Mouse (Mus musculus): ENCODE data around the gene Nup210. TPM values are rescaled to one million over a fixed set of nuclear protein-coding genes. Genes with fewer than 3 reads are reported as not detected.

Nup210 gene
- 24.0 and 68.7 TPM in 2 replicates for polyA plus RNA-seq (2012)

DNA sequence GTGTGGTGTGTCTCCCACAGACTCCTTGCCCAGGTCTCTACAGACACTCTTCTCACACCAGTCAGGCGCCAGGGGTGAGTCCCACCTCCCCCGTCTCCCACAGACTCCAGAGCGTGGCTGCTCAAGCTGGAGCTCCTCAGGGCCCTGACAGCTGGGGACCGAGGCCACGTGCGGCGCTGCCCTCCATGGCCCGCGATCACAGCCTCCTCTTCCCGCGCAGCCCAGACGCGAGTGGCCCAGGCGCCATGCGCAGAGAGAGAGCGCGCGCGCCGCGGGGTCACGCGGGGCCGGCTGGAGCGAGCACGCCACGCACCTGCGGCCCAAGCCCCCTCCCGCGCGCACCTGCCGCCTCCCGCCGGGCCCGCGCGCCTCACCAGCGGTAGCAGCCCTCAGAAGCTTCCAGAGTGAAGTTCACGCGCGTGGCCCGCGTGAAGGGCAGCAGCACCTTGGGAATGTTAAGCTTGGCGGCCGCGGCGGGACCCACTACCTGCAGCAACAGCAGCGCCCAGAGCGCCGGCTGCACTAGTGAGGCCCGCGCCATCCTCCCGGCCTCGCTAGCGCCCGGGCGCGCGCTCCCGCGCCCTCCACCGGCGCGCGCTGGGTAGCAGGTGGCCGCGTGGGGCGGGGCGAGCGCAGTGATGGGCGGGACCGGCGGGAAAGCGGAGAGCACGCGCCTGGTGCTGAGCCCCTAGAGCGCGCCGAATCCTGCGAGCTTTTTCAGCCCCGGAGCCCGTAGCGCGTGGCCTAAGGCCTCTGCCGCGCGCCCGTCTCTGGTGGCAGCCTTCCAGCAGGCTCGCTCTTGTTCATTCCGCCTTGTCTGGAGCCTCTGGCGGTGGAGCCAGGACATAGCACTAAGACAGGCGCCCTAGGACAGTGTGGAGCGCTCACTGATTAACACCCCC, at the start of gene Nup210:
TSS of gene Nup210 (minus strand) at position 586 of the 902 bp plus-strand sequence.
- TF ChIP-seq GATA1 (IDR thresholded peaks at IDR 0.05; ENCODE audit: low read length) = no peak

DNA sequence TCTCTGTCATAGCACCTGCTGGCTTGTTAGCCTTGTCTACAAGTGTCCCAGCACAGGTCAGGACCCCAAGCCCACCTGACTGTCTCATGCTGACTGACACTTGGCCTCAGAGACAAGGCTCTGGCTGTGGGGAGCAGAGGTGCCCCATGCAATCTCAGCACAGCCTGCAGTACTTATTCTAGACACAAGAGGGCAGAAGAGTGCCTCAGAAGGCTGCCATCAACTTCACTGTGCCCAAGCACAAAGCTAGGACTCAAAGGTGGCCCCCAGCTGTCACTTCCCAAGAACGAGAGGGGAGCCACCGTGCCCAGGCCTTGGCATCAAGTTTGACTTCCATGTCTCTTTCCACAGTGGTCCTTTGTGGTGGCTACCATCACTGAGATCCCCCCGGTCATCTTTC, 48.6 kb upstream of the Nup210 start:
- no peak for TF ChIP-seq GATA1 (IDR thresholded peaks at IDR 0.05; ENCODE audit: low read length)

- no peak for TF ChIP-seq GATA1 (IDR thresholded peaks at IDR 0.05; ENCODE audit: low read length)
Observed at GRCm38 (mm10) chr6:91164584-91164983, 48.0 kb upstream of the Nup210 start.

DNA sequence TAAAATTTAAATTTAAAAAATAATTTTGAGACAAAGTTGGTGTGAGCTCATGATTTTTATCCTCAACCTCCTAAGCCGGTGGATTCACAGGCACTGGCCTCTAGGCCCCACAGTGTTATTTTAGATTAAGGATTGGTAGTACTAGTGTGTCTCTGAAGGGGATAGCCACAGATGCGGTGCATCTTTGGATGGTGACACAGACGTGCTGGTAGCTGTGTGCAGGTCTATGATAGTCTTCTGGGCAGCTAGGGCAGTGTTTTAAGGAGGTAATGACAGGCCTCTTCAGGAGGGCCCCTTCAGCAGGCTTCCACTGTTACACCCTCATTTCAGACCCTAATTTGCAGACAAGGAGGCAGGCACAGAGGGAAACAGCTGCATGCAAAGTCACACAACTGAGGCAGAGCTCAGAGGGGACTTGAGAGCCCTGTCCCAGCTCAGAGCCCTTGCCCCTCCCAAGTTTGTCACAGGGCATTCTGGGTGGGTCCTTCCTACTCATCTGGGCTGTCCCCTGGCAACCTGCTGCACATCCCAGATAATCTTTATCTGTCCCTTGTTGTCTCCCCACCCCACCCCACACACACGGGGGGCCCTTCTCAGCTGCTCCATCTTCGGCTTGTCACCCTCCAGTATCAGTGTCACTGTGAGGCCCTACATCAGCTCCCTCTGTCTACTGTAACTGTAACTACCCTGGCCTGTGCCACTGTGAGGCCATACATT, 46.7 kb upstream of the Nup210 start:
- TF ChIP-seq GATA1 (IDR thresholded peaks at IDR 0.05; ENCODE audit: low read length) = no peak

DNA sequence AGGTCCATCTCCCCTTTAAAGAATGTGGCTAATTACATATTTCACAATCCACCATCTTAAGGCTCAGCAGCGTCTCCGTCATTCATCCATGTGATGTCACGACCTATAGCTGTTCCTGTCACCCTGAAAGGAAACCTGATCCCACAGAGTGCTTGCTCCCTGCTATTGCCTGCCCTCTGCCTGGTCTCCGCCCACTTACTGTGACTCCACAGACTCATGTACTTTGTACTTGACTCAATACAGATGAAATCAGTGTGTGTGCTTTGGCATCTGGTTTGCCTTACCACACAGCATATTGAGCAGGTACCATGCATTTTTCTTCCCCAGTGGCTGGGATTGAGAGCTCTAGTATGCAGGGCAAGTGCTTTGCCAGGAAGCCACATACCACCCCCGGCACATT, 45.7 kb upstream of the Nup210 start:
- TF ChIP-seq GATA1 (IDR thresholded peaks at IDR 0.05; ENCODE audit: low read length) = no peak

GRCm38 (mm10) chr6:91161506-91162235, 45.0 kb upstream of the Nup210 start:
- no peak for TF ChIP-seq GATA1 (IDR thresholded peaks at IDR 0.05; ENCODE audit: low read length)

DNA sequence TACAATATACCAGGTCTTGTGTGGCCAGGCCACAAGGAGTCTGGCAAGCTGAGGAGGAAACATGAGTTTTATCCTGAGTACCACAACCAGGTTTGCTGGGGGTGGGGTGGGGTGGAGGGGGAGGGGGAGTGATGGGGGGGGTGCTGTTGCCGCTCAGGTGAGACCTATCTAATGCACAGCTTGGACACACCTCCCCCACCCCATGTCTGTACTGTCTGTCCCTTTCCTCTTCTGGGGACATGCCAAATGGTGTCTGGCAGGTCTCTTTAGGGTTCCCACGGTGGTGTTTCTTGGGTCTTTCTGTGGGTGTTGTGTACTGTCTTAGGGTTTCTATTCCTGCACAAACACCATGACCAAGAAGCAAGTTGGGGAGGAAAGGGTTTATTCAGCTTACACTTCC, 44.3 kb upstream of the Nup210 start:
- TF ChIP-seq GATA1 (IDR thresholded peaks at IDR 0.05; ENCODE audit: low read length) = no peak

DNA sequence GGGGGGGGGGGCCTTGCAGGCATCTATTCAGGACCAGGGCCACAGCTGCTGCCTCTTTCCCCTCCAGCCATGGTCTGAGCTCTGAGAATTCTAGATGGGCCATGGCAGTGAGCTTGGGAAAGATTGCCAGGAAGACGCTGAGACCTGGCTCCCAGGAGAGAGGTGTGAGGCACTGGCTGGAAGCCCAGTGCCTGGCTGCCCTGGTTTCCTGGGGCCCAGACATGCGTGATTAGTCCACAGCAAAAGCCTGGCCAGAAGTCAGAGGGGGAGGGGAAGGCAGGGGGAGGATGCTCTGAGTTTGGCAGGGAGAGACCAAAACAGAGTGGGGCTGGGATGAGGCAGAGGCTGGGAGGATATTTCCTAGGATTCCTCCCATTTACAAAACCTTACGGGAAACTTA, 43.8 kb upstream of the Nup210 start:
- no peak for TF ChIP-seq GATA1 (IDR thresholded peaks at IDR 0.05; ENCODE audit: low read length)

GRCm38 (mm10) chr6:91159047-91159446, 42.4 kb upstream of the Nup210 start:
- no peak for TF ChIP-seq GATA1 (IDR thresholded peaks at IDR 0.05; ENCODE audit: low read length)

DNA sequence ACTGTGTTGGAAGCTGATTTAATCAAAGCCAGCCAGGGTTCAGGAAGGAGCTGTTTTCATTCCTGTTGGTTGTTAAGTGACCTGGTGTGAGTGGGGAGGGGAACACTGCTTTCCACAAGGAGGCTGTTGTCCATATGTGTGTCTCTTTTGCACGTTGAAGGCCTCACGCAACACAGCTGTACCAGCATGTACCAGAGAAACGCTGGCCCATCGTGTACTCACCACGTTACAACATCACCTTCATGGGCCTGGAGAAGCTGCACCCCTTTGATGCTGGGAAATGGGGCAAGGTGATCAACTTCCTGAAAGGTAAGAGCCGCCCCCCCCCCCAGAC, 40.6 kb upstream of the Nup210 start:
- no peak for TF ChIP-seq GATA1 (IDR thresholded peaks at IDR 0.05; ENCODE audit: low read length)

GRCm38 (mm10) chr6:91156554-91157236, 40.1 kb upstream of the Nup210 start, which contains the start of gene Hdac11:
TSS of gene Hdac11 (plus strand) at chr6:91156665.
- TF ChIP-seq GATA1 (IDR thresholded peaks at IDR 0.05; ENCODE audit: low read length) = no peak

- TF ChIP-seq GATA1 (IDR thresholded peaks at IDR 0.05; ENCODE audit: low read length) = no peak
Observed at GRCm38 (mm10) chr6:91156062-91156461, 39.4 kb upstream of the Nup210 start.

DNA sequence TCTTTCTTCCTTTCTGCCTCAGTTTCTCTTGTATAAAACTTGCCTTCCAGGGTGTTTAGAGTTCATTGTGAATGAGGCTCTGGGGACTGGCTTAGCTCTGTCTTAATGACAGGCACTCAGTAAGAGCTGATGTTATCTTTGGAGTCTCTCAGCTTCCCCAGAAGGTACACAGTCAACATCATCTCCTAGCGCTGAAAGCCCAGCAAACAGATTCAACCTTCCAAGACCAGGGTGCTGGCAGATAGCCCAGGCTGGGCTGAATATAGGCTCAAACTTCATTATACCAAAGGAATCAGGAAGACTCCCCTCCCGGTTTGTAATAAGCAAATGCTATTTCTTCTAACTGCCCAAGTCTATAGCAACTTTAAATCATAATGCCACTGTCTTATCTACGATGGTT, 38.7 kb upstream of the Nup210 start:
- no peak for TF ChIP-seq GATA1 (IDR thresholded peaks at IDR 0.05; ENCODE audit: low read length)

DNA sequence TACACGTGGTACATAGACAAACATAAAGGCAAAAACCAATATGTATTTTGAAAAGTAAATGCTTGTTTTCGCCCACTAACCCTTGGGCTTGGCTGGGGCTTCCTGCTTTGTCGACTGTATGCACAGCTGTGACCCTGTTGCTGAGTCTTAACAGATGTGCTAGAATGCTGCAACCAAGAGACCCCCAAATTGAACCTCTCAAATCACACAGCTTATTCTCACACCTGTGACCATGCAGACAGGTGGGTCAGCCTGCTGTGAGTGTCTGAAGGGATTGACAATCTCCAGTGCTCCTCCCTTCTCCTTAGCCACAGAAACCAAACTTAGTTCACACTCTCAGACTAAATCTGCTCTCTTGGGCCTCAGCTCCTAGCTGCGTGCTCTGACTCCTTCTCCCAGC, 38.1 kb upstream of the Nup210 start:
- TF ChIP-seq GATA1 (IDR thresholded peaks at IDR 0.05; ENCODE audit: low read length) = no peak

- TF ChIP-seq GATA1 (IDR thresholded peaks at IDR 0.05; ENCODE audit: low read length) = no peak
Observed at GRCm38 (mm10) chr6:91153549-91154064, 37.0 kb upstream of the Nup210 start.

Measured in G1E-ER4 (cell line).